Mouse (Mus musculus) right cerebral cortex, postnatal 36 days (tissue): ENCODE measurements around the gene Cacng7.
"Not testable (repeated sequence)": the region's sequence is repeated elsewhere in the genome, so short reads cannot be mapped to it uniquely, and the experiment has no call there.

Source experiments
- DNase-seq, 2 experiments: peaks; one replicate each; pipeline ENCODE4 v3.0.0; 2022; ENCODE audit warnings: low spot score in 2 of 2, mixed read lengths in 1 of 2

Gene Cacng7

DNA sequence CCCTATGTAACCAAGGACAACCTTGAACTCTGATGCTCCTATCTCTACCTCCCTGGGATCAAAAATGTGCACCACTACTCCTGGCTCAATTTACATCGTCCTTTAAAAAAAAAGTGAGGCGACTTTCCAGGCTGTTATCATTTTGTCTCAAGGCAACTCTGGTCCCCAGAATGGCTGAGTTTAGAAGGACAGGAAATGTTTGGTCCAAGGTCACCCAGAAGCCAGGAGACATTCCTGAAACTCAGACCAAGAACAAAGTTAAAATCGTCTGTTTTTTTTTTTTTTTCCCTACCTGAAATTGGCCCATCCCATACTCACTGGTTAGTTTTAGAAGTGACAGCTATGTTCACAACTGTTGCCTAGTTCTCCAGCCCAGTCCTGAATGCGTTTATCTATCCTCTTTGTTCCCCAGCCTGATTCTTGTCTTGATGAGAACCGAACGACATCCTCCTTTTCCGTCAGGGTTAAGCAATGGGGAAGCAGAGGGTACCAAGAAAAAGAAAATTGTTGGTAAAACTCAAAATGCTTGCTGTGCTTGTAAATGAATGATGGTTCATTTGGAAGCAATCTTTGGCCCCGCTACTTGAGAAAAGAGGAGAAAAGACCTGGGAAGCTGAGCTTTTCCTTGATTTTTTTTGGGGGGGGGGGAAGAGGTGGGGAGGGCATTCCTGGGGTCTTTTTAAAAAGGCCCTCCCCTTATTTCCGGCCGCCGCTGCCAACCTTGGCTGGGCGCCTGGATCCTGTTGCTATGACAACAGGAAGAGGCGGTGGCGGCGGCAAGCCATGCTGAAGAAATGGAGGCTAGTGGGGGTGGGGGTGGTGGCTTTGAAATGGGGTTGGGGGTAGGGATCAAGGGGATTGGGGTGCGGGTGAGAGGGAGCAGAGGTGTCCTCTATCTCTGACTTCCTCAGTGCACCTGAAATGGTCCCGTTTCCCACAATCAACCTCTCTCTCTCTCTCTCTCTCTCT lies 57.0 kb downstream of the Cacng7 start:
- DNase-seq: peak; percentile 61 to 64

DNA sequence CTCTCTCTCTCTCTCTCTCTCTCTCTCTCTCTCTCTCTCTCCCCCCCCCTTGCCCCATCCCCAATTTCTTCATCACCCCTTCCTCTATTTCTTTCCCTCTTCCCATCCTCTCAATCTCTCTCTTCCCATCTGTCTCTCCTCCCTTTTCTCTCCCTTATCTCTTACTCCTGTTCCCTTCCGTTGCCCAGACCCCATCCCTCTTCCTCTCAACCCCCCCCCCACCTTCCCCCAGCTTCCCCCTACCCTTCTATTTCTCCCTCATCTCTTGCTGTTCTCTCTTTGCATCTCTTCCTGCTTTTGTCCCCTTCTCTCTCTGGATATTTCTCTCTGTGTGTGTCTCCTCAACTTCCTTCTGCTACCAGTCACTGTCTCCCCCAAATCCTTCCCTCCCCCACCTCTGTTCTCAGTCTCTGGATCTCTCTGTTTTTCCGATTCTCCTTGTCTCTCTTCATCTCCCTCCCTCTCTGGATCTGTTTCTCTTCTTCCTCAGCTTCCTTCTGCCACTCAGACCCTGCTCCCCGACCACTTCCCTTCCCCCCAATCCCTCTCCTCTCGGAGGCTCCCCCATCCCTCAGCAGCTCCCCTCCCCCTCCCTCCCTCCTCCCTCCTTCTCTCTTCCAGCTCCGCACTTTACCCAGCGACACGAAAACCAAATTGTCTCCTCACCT lies 57.8 kb downstream of the Cacng7 start, which contains the start of gene Cacng8:
TSS of gene Cacng8 (plus strand) at position 271 of the 668 bp plus-strand sequence.
- no peak for DNase-seq

DNA sequence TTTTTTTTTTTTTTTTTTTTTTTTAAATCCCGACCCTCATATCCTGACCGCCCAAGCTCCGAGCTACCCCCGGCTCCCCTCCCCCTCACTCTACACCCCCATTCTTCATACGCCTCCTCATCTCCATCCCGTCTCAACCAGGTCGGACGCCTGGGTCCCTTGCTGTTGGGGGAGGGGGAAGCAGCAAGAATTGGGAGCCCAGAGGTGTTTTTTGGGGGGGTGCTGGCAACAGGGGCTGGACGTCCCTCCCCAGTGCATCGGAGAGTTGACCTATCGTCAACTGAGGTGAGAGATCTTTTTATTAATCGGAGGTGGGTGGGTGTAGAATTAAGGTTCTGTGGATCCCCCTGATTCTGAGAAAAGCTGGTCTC lies 58.3 kb downstream of the Cacng7 start:
- DNase-seq: no peak

DNA sequence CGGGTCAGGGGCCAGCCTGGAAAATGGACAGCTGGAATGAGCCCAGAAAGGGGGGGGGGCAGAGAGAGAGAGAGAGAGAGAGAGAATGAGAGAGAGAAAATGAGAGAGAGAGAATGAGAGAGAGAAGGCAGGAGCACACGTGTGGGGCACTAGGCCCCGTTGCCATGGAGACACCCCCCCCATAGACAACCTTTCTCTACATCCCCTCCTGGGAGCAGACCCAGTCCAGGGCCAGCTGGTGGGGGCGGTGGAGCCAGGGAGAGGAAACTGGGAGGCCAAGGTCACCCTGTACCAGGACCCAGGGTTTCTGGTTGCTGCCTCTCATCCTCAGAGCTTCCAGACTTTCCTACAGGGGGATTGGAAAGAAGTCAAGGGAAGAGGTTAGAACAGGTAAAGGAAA lies 59.1 kb downstream of the Cacng7 start:
- no peak for DNase-seq

DNA sequence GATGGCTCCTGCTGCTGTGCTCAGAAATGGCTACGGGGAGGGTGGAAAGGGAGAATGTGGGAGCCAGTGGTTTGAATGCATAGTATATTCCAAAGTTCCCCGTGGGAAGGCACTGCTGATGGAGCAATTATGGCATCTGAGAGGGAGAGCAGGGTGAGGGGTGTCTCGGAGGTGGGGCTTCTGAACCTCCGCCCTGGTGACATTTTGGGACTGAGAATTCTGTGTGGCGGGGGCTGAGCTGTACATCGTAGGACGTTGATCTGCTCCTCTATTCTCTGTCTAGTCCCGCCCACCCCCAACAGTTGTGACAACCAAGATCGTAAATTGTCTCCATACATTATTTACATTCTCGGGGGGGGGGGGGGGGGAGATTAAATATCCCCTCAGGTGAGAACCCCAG lies 64.6 kb downstream of the Cacng7 start:
- no peak for DNase-seq

DNA sequence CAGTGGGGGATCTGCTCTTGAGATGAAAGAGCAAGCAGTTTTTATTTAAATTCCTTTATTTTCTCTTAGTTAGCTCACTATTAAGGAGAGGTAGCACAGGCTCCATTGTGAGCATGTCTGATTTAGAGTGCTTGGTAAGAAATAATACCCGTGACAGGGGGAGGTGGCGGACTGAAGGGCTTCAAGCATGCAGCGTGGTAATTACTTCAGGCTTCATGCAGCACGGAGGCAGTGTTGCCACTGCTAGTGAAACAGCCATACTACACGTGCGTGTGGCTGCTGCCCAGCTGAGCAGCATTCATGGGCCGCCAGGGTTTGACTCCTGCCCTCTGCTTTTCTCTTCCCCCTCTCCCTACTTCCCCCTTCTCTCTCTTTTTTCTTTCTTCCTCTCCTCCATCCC lies 65.0 kb downstream of the Cacng7 start:
- DNase-seq: no peak

DNA sequence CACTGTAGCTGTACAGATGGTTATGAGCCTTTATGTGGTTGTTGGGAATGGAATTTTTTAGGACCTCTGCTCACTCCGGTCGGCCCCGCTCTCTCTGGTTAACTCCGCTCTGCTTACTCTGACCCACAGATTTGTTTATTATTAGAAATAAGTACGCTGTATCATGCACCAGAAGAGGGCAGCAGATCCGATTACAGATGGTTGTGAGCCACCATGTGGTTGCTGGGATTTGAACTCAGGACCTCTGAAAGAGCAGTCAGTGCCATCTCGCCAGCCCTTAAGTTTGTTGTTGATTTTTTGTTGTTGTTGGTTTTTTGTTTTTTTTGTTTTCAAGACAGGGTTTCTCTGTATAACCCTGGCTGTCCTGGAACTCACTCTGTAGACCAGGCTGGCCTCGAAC lies 65.6 kb downstream of the Cacng7 start:
- DNase-seq: not testable (repeated sequence)

DNA sequence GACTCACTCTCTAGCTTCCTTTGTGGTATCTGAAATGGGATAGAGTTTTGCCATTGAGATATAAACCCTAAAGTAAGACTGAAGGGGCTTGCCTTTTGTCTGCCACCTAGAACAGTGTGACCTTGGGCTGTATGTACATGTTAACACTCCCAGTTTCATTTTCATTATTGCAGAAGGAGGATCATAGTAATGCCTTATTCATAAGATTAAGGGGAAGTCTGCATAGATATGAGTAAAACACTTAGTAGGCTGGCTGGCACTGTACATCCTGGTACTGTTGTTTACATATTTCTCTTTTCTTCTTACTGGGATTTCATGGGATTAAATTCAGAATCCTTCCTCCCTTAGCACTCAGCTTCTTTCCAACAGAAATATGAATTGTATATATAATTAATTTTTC lies 67.2 kb downstream of the Cacng7 start:
- no peak for DNase-seq

DNA sequence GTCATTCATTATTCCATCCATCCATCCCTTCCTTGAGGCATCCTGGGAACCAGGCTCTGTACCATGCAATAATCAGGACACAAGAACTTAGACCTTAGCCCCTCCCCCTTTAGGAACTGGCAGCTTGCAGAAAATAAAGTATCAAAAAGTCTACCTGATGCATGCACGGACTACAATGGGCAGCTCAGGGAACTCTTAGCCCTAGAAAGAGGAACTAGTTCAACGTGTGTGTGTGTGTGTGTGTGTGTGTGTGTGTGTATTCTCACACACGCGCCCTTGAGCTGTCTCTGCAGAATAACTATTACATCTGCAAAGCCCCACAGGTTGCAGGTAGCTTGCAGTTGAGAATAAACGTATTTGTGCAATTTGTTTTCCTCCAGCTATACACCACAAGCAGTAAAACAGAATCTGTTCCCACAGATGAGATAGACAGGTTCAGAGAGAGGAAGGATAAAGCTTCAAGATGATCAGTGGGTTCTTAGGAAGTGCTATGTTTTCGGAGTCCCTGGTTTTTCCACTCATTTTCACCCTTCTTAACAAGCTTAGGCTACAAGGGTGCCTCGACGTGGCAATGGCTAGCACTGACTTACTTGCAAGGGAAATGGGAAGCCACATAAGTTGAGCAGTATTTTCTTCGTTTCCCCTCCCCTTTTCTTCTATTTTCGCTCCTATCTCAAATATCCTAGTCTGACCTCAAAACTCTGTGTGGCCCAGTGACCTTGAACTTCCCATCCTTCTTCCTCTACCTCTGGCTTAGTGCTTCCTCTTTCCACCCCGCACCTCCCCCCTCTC lies 77.2 kb downstream of the Cacng7 start:
- DNase-seq: no peak

DNA sequence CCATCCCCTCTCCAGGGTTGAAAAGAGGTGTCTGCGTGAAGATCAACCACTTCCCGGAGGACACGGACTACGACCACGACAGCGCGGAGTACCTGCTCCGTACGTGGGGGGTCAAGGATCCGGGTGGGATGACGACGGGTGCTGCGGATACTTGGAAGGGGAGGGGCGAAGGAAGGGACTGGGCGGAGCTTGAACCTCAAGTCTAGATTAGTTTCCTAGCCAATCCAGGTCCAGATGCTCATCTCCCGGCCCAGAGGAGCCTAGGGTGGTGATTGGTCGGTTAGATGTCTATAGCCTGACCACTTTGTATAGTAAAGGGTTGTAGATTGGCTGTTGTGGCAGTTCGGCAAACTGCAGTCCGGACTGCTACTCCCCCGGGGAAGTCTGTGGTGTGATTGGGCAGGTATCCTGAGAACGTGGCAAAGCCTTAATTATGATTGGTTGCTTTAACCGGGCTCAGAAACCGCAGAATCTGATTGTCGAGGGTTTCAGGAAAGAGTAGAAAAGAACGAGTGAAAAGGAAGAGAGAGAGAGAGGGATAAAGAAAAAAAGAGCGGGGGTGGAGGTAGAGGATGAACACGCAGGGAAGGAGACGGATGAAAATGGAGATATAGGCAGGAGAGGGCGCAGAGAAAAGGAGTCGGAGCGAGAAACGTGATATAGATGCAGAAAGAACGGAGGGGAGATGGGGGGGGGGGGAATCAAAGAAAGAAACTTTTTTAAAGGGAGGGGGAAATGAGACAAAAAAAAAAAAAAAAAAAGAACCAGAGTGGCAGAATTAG lies 78.6 kb downstream of the Cacng7 start:
- DNase-seq: peak; percentile 66 to 75

DNA sequence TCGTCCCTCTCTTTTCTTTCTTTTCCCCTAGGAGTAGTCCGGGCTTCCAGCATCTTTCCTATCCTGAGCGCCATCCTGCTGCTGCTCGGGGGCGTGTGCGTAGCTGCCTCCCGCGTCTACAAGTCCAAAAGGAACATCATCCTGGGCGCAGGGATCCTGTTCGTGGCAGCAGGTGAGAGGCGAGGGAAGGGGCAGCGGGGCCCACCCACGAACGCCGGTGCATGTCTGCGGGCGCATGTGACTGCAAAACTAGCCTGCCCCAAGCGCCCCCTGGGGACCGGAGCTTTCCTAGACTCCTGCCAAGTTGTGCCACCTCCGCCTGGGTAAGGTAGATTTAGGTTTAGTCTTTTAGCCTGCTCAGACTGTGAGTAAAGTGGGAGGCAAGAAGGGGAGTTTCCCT lies 79.3 kb downstream of the Cacng7 start:
- peak in 1 of 2 experiments; percentile 60 for DNase-seq

DNA sequence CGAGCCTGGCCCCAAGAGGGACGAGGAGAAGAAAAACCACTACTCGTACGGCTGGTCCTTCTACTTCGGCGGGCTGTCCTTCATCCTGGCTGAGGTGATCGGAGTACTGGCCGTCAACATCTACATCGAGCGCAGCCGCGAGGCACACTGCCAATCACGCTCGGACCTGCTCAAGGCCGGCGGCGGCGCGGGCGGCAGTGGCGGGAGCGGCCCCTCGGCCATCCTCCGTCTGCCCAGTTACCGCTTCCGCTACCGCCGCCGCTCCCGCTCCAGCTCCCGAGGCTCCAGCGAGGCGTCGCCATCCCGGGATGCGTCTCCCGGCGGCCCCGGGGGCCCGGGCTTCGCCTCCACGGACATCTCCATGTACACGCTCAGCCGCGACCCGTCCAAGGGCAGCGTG lies 82.1 kb downstream of the Cacng7 start:
- DNase-seq: no peak

DNA sequence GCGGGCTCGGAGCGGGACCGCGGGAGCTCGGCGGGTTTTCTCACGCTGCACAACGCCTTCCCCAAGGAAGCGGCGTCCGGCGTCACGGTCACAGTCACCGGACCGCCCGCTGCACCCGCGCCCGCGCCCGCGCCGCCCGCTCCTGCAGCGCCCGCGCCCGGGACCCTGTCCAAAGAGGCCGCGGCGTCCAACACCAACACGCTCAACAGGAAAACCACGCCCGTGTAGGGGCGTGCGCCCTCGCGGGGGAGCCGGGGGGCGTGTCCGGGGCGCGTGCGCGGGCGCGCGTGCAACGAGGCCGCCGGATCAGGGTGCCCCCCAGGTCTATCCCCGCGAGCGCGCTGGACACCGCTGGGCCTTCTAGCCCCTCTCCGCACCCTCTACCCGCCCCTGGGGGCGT lies 82.6 kb downstream of the Cacng7 start:
- DNase-seq: no peak
